Mouse (Mus musculus): ENCODE measurements around the gene Mlxipl. TPM values are rescaled to one million over a fixed set of nuclear protein-coding genes. Genes with fewer than 3 reads are reported as not detected.

Mlxipl gene
- polyA plus RNA-seq, 1 experiment from 2014 or later: 3.3 TPM

DNA sequence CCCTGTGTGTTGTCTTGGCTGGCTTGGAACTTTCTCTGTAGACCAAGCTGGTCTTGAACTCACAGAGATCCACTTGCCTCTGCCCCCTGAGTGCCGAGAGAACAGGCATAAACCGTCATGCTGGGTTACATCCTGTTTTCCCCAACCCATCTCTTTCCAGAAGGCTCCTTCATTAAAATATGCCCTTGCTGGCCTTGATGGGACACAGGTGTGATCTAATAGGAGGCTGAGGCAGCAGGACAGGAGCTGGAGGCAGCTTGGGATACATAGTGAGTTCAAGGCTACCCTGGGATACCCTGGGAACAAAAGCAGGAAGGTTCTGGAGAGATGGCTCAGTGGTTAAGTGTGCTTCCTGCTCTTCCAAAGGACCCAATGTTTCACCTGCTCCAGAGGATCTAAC is 50.2 kb downstream of the Mlxipl start:
- 73% methylated on average over 2 of the region's 2 CpGs for whole genome bisulfite sequencing
- Histone ChIP-seq H3K36me3 (ENCODE audit: control insufficient read depth, insufficient read depth, low read length) (no peaks in the 10 kb centered on the region), H3K27me3 (ENCODE audit: control insufficient read depth, insufficient read depth, low read length) (no peaks in the 10 kb centered on the region), H3K4me3 (ENCODE audit: low read depth, low read length) (no peak overlapping the region), H3K4me1 (ENCODE audit: control insufficient read depth, insufficient read depth, low read length) (no peaks in the 10 kb centered on the region), H3K9ac (ENCODE audit: low read length) (no peak overlapping the region), H3K9me3 (ENCODE audit: control insufficient read depth, low read length) (no peaks in the 10 kb centered on the region), H3K27ac (replicated peaks; ENCODE audit: low read depth, low read length) (no peak overlapping the region), H3K4me2 (ENCODE audit: low read depth, severe bottlenecking) (no peak overlapping the region)
- ATAC-seq (ENCODE audit: insufficient number of reproducible peaks, low FRiP score, low TSS enrichment, low read depth) (no peak), DNase-seq (ENCODE audit: low spot score) (no peak)

- no peaks in the 10 kb centered on the region for H3K27me3 ChIP-seq (ENCODE audit: control insufficient read depth, insufficient read depth, low read length)
- WGBS: 50% methylated on average over 4 of the region's 4 CpGs
- H3K4me2 ChIP-seq (ENCODE audit: low read depth, severe bottlenecking): no peak overlapping the region
- H3K9me3 ChIP-seq (ENCODE audit: control insufficient read depth, low read length): no peaks in the 10 kb centered on the region
- H3K4me3 ChIP-seq (ENCODE audit: low read depth, low read length): no peak overlapping the region
- no peak overlapping the region for H3K27ac ChIP-seq (replicated peaks; ENCODE audit: low read depth, low read length)
- H3K9ac ChIP-seq (ENCODE audit: low read length): no peak overlapping the region
- DNase-seq (ENCODE audit: low spot score): no peak
- ATAC-seq (ENCODE audit: insufficient number of reproducible peaks, low FRiP score, low TSS enrichment, low read depth): no peak
- no peaks in the 10 kb centered on the region for H3K36me3 ChIP-seq (ENCODE audit: control insufficient read depth, insufficient read depth, low read length)
- H3K4me1 ChIP-seq (ENCODE audit: control insufficient read depth, insufficient read depth, low read length): no peaks in the 10 kb centered on the region
These were observed 54.8 kb downstream of the Mlxipl start for GRCm38 (mm10) chr5:135144469-135144868.

GRCm38 (mm10) chr5:135145532-135145931 is 55.8 kb downstream of the Mlxipl start:
- Histone ChIP-seq H3K4me2 (ENCODE audit: low read depth, severe bottlenecking) (no peak overlapping the region), H3K27ac (replicated peaks; ENCODE audit: low read depth, low read length) (no peak overlapping the region), H3K36me3 (ENCODE audit: control insufficient read depth, insufficient read depth, low read length) (no peaks in the 10 kb centered on the region), H3K4me1 (ENCODE audit: control insufficient read depth, insufficient read depth, low read length) (peaks cover 3% of the 10 kb centered on the region; the same call in 1 of the 2 replicates), H3K27me3 (ENCODE audit: control insufficient read depth, insufficient read depth, low read length) (no peaks in the 10 kb centered on the region), H3K9me3 (ENCODE audit: control insufficient read depth, low read length) (no peaks in the 10 kb centered on the region), H3K4me3 (ENCODE audit: low read depth, low read length) (no peak overlapping the region), H3K9ac (ENCODE audit: low read length) (no peak overlapping the region)
- DNase-seq (ENCODE audit: low spot score): no peak
- no peak for ATAC-seq (ENCODE audit: insufficient number of reproducible peaks, low FRiP score, low TSS enrichment, low read depth)
- 85% methylated on average over 3 of the region's 3 CpGs for WGBS

DNA sequence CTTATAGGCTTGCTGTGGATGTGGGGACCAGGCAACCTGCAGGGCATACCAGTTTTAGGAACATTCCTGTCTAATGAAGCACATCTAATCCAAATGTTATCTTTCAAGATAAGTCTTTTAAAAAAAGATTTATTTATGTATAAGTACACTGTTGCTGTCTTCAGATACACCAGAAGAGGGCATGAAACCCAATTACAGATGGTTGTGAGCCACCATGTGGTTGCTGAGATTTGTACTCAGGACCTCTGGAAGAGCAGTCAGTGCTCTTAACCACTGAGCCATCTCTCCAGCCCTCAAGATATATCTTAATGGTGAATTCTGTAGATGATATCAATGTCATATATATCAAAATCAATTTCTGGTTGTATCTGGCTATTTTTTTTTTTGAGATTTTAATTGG is 56.3 kb downstream of the Mlxipl start:
- Histone ChIP-seq H3K36me3 (ENCODE audit: control insufficient read depth, insufficient read depth, low read length) (no peaks in the 10 kb centered on the region), H3K9me3 (ENCODE audit: control insufficient read depth, low read length) (no peaks in the 10 kb centered on the region), H3K27me3 (ENCODE audit: control insufficient read depth, insufficient read depth, low read length) (no peaks in the 10 kb centered on the region), H3K4me1 (ENCODE audit: control insufficient read depth, insufficient read depth, low read length) (peaks cover 3% of the 10 kb centered on the region; the same call in 1 of the 2 replicates), H3K9ac (ENCODE audit: low read length) (no peak overlapping the region), H3K4me3 (ENCODE audit: low read depth, low read length) (no peak overlapping the region), H3K4me2 (ENCODE audit: low read depth, severe bottlenecking) (no peak overlapping the region), H3K27ac (replicated peaks; ENCODE audit: low read depth, low read length) (no peak overlapping the region)
- DNase-seq (ENCODE audit: low spot score): no peak
- no peak for ATAC-seq (ENCODE audit: insufficient number of reproducible peaks, low FRiP score, low TSS enrichment, low read depth)

DNA sequence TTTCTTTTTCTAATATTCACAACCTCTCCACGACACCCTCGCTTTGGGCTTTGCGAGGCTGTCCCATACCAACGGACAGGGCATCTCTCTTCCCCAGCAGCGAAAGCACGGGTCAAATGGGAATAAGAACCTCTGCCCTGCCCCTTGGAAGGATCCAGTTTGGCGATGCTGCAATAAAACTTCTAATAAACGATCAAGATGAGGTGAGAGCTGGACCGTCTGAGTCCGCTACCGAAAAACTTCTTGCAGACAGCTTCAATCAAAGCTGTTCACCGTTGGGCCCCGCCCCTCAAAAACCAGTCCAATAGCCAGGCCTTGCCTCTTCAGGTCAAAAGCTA is 59.0 kb downstream of the Mlxipl start:
- Histone ChIP-seq H3K27ac (replicated peaks; ENCODE audit: low read depth, low read length) (0 out of 2 replicates have a peak overlapping the region, but pooled peaks have one; percentile 51), H3K27me3 (ENCODE audit: control insufficient read depth, insufficient read depth, low read length) (no peaks in the 10 kb centered on the region), H3K4me1 (ENCODE audit: control insufficient read depth, insufficient read depth, low read length) (peaks cover 3% of the 10 kb centered on the region; the same call in 1 of the 2 replicates), H3K4me2 (ENCODE audit: low read depth, severe bottlenecking) (peak overlapping the region; percentile 58), H3K9me3 (ENCODE audit: control insufficient read depth, low read length) (no peaks in the 10 kb centered on the region), H3K4me3 (ENCODE audit: low read depth, low read length) (peak overlapping the region; percentile 80), H3K36me3 (ENCODE audit: control insufficient read depth, insufficient read depth, low read length) (0 out of 2 replicates have a peak, but pooled peaks cover 2% of the 10 kb centered on the region), H3K9ac (ENCODE audit: low read length) (peak overlapping the region; percentile 50; the same call in 1 of the 2 replicates)
- ATAC-seq (ENCODE audit: insufficient number of reproducible peaks, low FRiP score, low TSS enrichment, low read depth) (no peak), DNase-seq (ENCODE audit: low spot score) (no peak)
- WGBS: under 1% methylated on average over 13 of the region's 13 CpGs

DNA sequence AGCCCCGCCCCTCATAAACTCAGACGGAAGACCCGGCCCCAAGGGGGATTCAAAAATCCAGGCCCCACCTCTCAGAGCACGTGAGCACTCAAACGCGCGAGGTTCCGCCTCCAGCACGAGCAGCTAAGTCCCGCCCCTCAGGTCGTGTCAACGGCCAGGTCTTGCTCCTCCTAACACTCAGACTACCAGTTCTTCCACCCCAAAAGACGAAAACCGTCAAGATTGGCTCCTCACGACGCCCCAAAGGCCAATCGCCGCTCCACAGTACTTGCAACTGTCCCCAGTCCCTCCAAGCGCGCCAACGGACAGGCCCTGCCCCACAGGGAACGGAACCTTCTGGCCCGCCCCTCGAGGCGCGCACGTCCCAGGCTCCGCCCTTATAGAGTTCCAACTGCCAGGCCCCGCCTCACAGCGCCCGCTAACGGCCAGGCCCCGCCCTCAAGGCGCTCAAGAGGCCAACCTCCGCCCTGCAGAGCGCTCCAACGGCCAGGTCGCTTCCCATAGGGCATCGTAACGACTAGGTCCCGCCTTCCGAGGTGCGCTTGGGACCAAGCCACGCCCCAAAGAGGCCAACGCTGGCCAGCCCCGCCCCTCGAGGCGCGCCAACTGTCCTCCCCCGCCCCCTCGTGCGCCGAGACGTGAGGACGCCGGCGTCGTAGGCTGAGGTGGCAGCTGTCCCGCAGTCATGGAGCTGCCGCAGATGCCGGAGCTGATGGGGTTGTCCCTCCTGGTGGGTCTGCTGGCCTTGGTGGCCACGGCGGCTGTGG is 59.5 kb downstream of the Mlxipl start, which contains the start of gene Tbl2:
Tbl2 (plus strand) TSS at position 605 of the 767 bp plus-strand sequence.
- under 1% methylated on average over 63 of the region's 63 CpGs for WGBS
- no peaks in the 10 kb centered on the region for H3K9me3 ChIP-seq (ENCODE audit: control insufficient read depth, low read length)
- 0 out of 2 replicates have a peak, but pooled peaks cover 2% of the 10 kb centered on the region for H3K36me3 ChIP-seq (ENCODE audit: control insufficient read depth, insufficient read depth, low read length)
- H3K4me3 ChIP-seq (ENCODE audit: low read depth, low read length): peak within 1 kb of the TSS; percentile 80
- peak within 1 kb of the TSS; percentile 78 for H3K27ac ChIP-seq (replicated peaks; ENCODE audit: low read depth, low read length)
- peak within 1 kb of the TSS; percentile 58 for H3K4me2 ChIP-seq (ENCODE audit: low read depth, severe bottlenecking)
- peaks cover 3% of the 10 kb centered on the region; the same call in 1 of the 2 replicates for H3K4me1 ChIP-seq (ENCODE audit: control insufficient read depth, insufficient read depth, low read length)
- peak; percentile 98 for DNase-seq (ENCODE audit: low spot score)
- H3K9ac ChIP-seq (ENCODE audit: low read length): peak within 1 kb of the TSS; percentile 68
- ATAC-seq (ENCODE audit: insufficient number of reproducible peaks, low FRiP score, low TSS enrichment, low read depth): peak; percentile 99
- no peaks in the 10 kb centered on the region for H3K27me3 ChIP-seq (ENCODE audit: control insufficient read depth, insufficient read depth, low read length)

DNA sequence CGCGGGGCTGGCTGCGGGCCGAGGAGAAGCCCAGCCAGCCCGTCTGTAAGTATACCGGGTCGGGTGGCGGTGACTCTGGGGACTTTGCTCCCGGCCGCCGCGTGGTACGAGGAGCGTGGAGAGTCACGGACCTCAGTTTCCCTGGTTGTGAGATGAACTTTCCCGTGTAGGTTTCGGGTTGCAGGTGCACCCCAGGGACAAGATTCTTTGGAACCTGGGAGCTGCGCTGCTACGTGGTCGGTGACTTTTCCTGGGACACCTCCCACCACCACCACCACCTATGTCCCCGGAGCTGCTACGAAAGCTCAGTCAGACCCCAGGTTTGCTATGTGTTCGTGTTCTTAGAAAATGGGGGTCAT is 60.1 kb downstream of the Mlxipl start:
- H3K27ac ChIP-seq (replicated peaks; ENCODE audit: low read depth, low read length): 0 out of 2 replicates have a peak overlapping the region, but pooled peaks have one; percentile 9
- peak overlapping the region; percentile 80 for H3K4me3 ChIP-seq (ENCODE audit: low read depth, low read length)
- 0% methylated on average over 23 of the region's 23 CpGs for whole genome bisulfite sequencing
- H3K9ac ChIP-seq (ENCODE audit: low read length): peak overlapping the region; percentile 68
- peak overlapping the region; percentile 58 for H3K4me2 ChIP-seq (ENCODE audit: low read depth, severe bottlenecking)
- H3K27me3 ChIP-seq (ENCODE audit: control insufficient read depth, insufficient read depth, low read length): no peaks in the 10 kb centered on the region
- peaks cover 3% of the 10 kb centered on the region; the same call in 1 of the 2 replicates for H3K4me1 ChIP-seq (ENCODE audit: control insufficient read depth, insufficient read depth, low read length)
- H3K36me3 ChIP-seq (ENCODE audit: control insufficient read depth, insufficient read depth, low read length): 0 out of 2 replicates have a peak, but pooled peaks cover 2% of the 10 kb centered on the region
- ATAC-seq (ENCODE audit: insufficient number of reproducible peaks, low FRiP score, low TSS enrichment, low read depth): no peak
- H3K9me3 ChIP-seq (ENCODE audit: control insufficient read depth, low read length): no peaks in the 10 kb centered on the region
- no peak for DNase-seq (ENCODE audit: low spot score)

DNA sequence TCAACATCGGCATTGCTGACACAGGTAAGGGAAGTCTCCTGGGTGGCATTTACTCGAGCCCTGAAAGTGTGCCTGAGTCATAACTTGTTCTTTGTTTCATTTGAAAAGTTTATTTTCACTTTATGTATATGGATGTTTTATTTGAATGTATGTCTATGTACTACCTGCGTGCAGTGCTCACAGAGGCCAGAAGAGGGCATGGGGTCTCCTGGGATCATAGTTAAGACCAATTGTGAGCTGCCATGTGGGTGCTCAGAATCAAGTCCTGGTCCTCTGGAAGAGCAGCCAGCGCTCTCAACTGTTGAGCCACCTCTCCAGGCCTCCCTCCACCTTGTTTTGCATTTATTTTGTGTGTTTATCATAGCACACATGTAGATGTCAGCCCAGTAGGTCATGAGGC is 66.8 kb downstream of the Mlxipl start:
- Histone ChIP-seq H3K27ac (replicated peaks; ENCODE audit: low read depth, low read length) (no peak overlapping the region), H3K36me3 (ENCODE audit: control insufficient read depth, insufficient read depth, low read length) (peaks cover 30% of the 10 kb centered on the region; the same call in 1 of the 2 replicates), H3K4me2 (ENCODE audit: low read depth, severe bottlenecking) (0 out of 2 replicates have a peak overlapping the region, but pooled peaks have one; percentile 4), H3K4me1 (ENCODE audit: control insufficient read depth, insufficient read depth, low read length) (no peaks in the 10 kb centered on the region), H3K9ac (ENCODE audit: low read length) (no peak overlapping the region), H3K9me3 (ENCODE audit: control insufficient read depth, low read length) (no peaks in the 10 kb centered on the region), H3K4me3 (ENCODE audit: low read depth, low read length) (no peak overlapping the region), H3K27me3 (ENCODE audit: control insufficient read depth, insufficient read depth, low read length) (no peaks in the 10 kb centered on the region)
- 95% methylated on average over 4 of the region's 4 CpGs for WGBS
- DNase-seq (ENCODE audit: low spot score) (no peak), ATAC-seq (ENCODE audit: insufficient number of reproducible peaks, low FRiP score, low TSS enrichment, low read depth) (no peak)
